Mouse (Mus musculus): Measurements from ENCODE around the gene Trh. TPM values are rescaled to one million over a fixed set of nuclear protein-coding genes. Genes with fewer than 3 reads are reported as not detected.

Gene Trh
- total and polyA plus RNA-seq, 3 experiments: not detected

- TF ChIP-seq GATA2 (IDR thresholded peaks at IDR 0.05; ENCODE audit: borderline replicate concordance, low read depth, low read length): no peak
- no peak for TF ChIP-seq TAL1 (conservative IDR thresholded peaks at IDR 0.05; ENCODE audit: low read depth, low read length)
- no peak for TF ChIP-seq POLR2AphosphoS5 (IDR thresholded peaks at IDR 0.05; ENCODE audit: insufficient replicate concordance, low read depth, low read length)
- TF ChIP-seq CTCF (IDR thresholded peaks at IDR 0.05; ENCODE audit: low read depth, low read length): no peak
- no peak for TF ChIP-seq GATA1 (IDR thresholded peaks at IDR 0.05; ENCODE audit: borderline replicate concordance, low read length)
- no peak overlapping the region for H3K4me3 ChIP-seq (ENCODE audit: low read depth, low read length)
- peaks cover 11% of the 10 kb centered on the region; the same call in 1 of the 2 replicates for H3K27me3 ChIP-seq (ENCODE audit: insufficient read depth, low read length)
- H3K36me3 ChIP-seq (replicated peaks): no peaks in the 10 kb centered on the region
- DNase-seq (ENCODE audit: low spot score) (no peak), ATAC-seq (ENCODE audit: extremely low read depth, insufficient number of reproducible peaks, low FRiP score, poor library complexity, severe bottlenecking) (no peak)
- no peaks in the 10 kb centered on the region for H3K9me3 ChIP-seq (replicated peaks)
- H3K4me1 ChIP-seq (ENCODE audit: insufficient read depth, low read depth, low read length): no peaks in the 10 kb centered on the region; the same call in none of the 2 replicates
Measured at GRCm38 (mm10) chr6:92273652-92274322, 29.3 kb upstream of the Trh start.

DNA sequence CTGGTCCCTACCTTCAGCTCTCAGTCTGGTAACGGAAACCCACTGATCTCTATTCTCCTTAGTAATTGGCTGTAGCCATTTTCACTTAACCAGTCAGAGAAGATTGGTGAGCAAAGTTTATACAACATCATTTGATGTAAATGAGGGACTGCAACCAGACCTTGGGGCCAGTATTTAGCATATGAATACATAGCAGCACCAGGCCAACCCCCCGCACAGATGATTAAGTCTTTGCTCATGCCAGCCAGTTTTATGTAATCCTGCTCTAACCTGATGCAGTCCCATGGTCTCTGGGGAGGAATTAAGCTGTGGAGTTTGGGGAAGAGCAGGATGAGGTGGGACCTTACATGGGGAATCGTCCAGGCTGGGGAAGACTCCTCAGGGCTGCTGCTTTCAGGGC is 28.2 kb upstream of the Trh start:
- H3K36me3 ChIP-seq (replicated peaks): no peaks in the 10 kb centered on the region
- H3K4me1 ChIP-seq (ENCODE audit: insufficient read depth, low read depth, low read length): no peaks in the 10 kb centered on the region; the same call in none of the 2 replicates
- no peak for DNase-seq (ENCODE audit: low spot score)
- no peak for ATAC-seq (ENCODE audit: extremely low read depth, insufficient number of reproducible peaks, low FRiP score, poor library complexity, severe bottlenecking)
- peaks cover 11% of the 10 kb centered on the region; the same call in 1 of the 2 replicates for H3K27me3 ChIP-seq (ENCODE audit: insufficient read depth, low read length)
- H3K9me3 ChIP-seq (replicated peaks): no peaks in the 10 kb centered on the region
- TF ChIP-seq CTCF (IDR thresholded peaks at IDR 0.05; ENCODE audit: low read depth, low read length) (no peak), TAL1 (conservative IDR thresholded peaks at IDR 0.05; ENCODE audit: low read depth, low read length) (no peak), POLR2AphosphoS5 (IDR thresholded peaks at IDR 0.05; ENCODE audit: insufficient replicate concordance, low read depth, low read length) (no peak)
- H3K4me3 ChIP-seq (ENCODE audit: low read depth, low read length): no peak overlapping the region

DNA sequence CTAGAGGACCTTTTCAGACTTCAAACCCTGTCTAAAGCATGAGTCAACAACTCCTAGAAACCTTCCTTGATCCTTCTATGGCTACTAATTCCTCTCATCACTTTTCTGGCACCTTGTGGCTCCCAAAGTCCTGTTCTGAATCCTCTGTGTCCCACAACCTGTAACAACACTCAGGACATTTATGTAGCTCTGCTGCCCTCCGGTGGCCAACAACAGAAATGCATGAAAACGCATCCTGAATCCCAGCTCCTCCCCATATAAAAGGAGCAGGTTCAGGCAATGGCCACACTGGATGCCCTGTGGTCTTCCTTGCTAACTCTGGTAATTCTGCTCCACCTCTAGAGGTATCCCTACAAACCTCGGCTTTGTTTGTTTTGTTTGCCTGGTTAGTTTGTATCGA is 24.6 kb upstream of the Trh start:
- TF ChIP-seq TAL1 (conservative IDR thresholded peaks at IDR 0.05; ENCODE audit: low read depth, low read length) (no peak), POLR2AphosphoS5 (IDR thresholded peaks at IDR 0.05; ENCODE audit: insufficient replicate concordance, low read depth, low read length) (no peak), GATA1 (IDR thresholded peaks at IDR 0.05; ENCODE audit: borderline replicate concordance, low read length) (no peak), CTCF (IDR thresholded peaks at IDR 0.05; ENCODE audit: low read depth, low read length) (peak; percentile 30; the same call in 1 of the 2 replicates)
- peaks cover 10% of the 10 kb centered on the region for H3K27me3 ChIP-seq (ENCODE audit: insufficient read depth, low read length)
- no peaks in the 10 kb centered on the region for H3K9me3 ChIP-seq (replicated peaks)
- no peaks in the 10 kb centered on the region; the same call in 1 of the 2 replicates for H3K4me1 ChIP-seq (ENCODE audit: insufficient read depth, low read depth, low read length)
- H3K4me3 ChIP-seq (ENCODE audit: low read depth, low read length): no peak overlapping the region
- DNase-seq (ENCODE audit: low spot score) (peak; percentile 21), ATAC-seq (ENCODE audit: extremely low read depth, insufficient number of reproducible peaks, low FRiP score, poor library complexity, severe bottlenecking) (no peak; the same call in 1 of the 2 replicates)
- H3K36me3 ChIP-seq (replicated peaks): no peaks in the 10 kb centered on the region

DNA sequence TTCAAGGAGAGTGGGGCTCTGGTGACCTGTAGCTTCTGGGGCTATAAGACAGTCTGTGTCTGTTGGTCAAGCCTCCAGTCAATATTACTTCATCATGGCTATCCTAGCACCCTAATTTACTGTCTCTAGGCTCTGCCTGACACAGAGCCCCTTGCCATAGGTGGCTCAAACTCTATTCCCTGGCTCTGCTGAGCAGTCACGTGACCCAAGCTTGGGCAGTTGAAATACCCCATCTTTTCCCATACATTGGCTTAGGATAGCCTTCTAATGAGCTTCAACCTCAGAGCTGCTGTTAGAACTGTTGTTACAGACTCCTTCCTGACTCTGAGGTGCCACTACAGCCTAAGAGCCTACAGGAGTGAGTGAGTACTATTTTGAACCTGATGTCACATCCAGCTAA is 23.6 kb upstream of the Trh start:
- H3K4me3 ChIP-seq (ENCODE audit: low read depth, low read length): no peak overlapping the region
- H3K4me1 ChIP-seq (ENCODE audit: insufficient read depth, low read depth, low read length): no peaks in the 10 kb centered on the region; the same call in 1 of the 2 replicates
- ATAC-seq (ENCODE audit: extremely low read depth, insufficient number of reproducible peaks, low FRiP score, poor library complexity, severe bottlenecking) (no peak), DNase-seq (ENCODE audit: low spot score) (no peak)
- H3K36me3 ChIP-seq (replicated peaks): no peaks in the 10 kb centered on the region
- TF ChIP-seq GATA2 (IDR thresholded peaks at IDR 0.05; ENCODE audit: borderline replicate concordance, low read depth, low read length) (no peak), TAL1 (conservative IDR thresholded peaks at IDR 0.05; ENCODE audit: low read depth, low read length) (no peak), GATA1 (IDR thresholded peaks at IDR 0.05; ENCODE audit: borderline replicate concordance, low read length) (no peak), POLR2AphosphoS5 (IDR thresholded peaks at IDR 0.05; ENCODE audit: insufficient replicate concordance, low read depth, low read length) (no peak), CTCF (IDR thresholded peaks at IDR 0.05; ENCODE audit: low read depth, low read length) (no peak)
- no peaks in the 10 kb centered on the region for H3K9me3 ChIP-seq (replicated peaks)
- H3K27me3 ChIP-seq (ENCODE audit: insufficient read depth, low read length): peaks cover 13% of the 10 kb centered on the region

- TF ChIP-seq GATA1 (IDR thresholded peaks at IDR 0.05; ENCODE audit: borderline replicate concordance, low read length) (no peak), GATA2 (IDR thresholded peaks at IDR 0.05; ENCODE audit: borderline replicate concordance, low read depth, low read length) (no peak), CTCF (IDR thresholded peaks at IDR 0.05; ENCODE audit: low read depth, low read length) (no peak), POLR2AphosphoS5 (IDR thresholded peaks at IDR 0.05; ENCODE audit: insufficient replicate concordance, low read depth, low read length) (no peak), TAL1 (conservative IDR thresholded peaks at IDR 0.05; ENCODE audit: low read depth, low read length) (no peak)
- Histone ChIP-seq H3K27me3 (ENCODE audit: insufficient read depth, low read length) (peaks cover 14% of the 10 kb centered on the region; the same call in 1 of the 2 replicates), H3K36me3 (replicated peaks) (no peaks in the 10 kb centered on the region), H3K9me3 (replicated peaks) (no peaks in the 10 kb centered on the region), H3K4me1 (ENCODE audit: insufficient read depth, low read depth, low read length) (no peaks in the 10 kb centered on the region; the same call in 1 of the 2 replicates), H3K4me3 (ENCODE audit: low read depth, low read length) (no peak overlapping the region)
- ATAC-seq (ENCODE audit: extremely low read depth, insufficient number of reproducible peaks, low FRiP score, poor library complexity, severe bottlenecking): no peak
- DNase-seq (ENCODE audit: low spot score): no peak
Measured at GRCm38 (mm10) chr6:92261162-92261843, 16.9 kb upstream of the Trh start.

- ATAC-seq (ENCODE audit: extremely low read depth, insufficient number of reproducible peaks, low FRiP score, poor library complexity, severe bottlenecking) (no peak), DNase-seq (ENCODE audit: low spot score) (no peak)
- no peak overlapping the region for H3K4me3 ChIP-seq (ENCODE audit: low read depth, low read length)
- H3K9me3 ChIP-seq (replicated peaks): no peaks in the 10 kb centered on the region; the same call in 1 of the 2 replicates
- H3K4me1 ChIP-seq (ENCODE audit: insufficient read depth, low read depth, low read length): no peaks in the 10 kb centered on the region; the same call in 1 of the 2 replicates
- no peak for TF ChIP-seq GATA2 (IDR thresholded peaks at IDR 0.05; ENCODE audit: borderline replicate concordance, low read depth, low read length)
- no peak for TF ChIP-seq GATA1 (IDR thresholded peaks at IDR 0.05; ENCODE audit: borderline replicate concordance, low read length)
- no peak for TF ChIP-seq CTCF (IDR thresholded peaks at IDR 0.05; ENCODE audit: low read depth, low read length)
- no peak for TF ChIP-seq POLR2AphosphoS5 (IDR thresholded peaks at IDR 0.05; ENCODE audit: insufficient replicate concordance, low read depth, low read length)
- TF ChIP-seq TAL1 (conservative IDR thresholded peaks at IDR 0.05; ENCODE audit: low read depth, low read length): no peak
- H3K27me3 ChIP-seq (ENCODE audit: insufficient read depth, low read length): peaks cover 8% of the 10 kb centered on the region; the same call in 1 of the 2 replicates
- no peaks in the 10 kb centered on the region for H3K36me3 ChIP-seq (replicated peaks)
Measured at GRCm38 (mm10) chr6:92255346-92255745, 10.9 kb upstream of the Trh start.

Data from G1E (cell line).